Mouse (Mus musculus) Patski (cell line): ENCODE measurements around the gene Phlpp1. TPM values are rescaled to one million over a fixed set of nuclear protein-coding genes. Genes with fewer than 3 reads are reported as not detected.
"Not testable (repeated sequence)": the region's sequence is repeated elsewhere in the genome, so short reads cannot be mapped to it uniquely, and the experiment has no call there.

Experiments
- ATAC-seq: fragments of 100-300 bp; one replicate; pipeline ENCODE4 v1.8.0; 2021
- CTCF ChIA-PET: fragments of 350-600 bp; sonication (Branson Sonifier 250); formaldehyde crosslinking; loops from one replicate; lab custom pipeline; 2022; ENCODE audit warnings: inconsistent platforms; lab: Charles Lee
- POLR2A ChIA-PET: fragments of 350-600 bp; sonication (Branson Sonifier 250); formaldehyde crosslinking; loops from one replicate; lab custom pipeline; 2022; ENCODE audit warnings: antibody characterized with exemption, inconsistent platforms; lab: Charles Lee
- DNase-seq: peaks from one replicate; pipeline ENCODE4 v3.0.0-alpha.2; 2011; ENCODE audit warnings: low read depth, low spot score
- H3K27me3 ChIP-seq: fragments of 371-371 bp; one replicate; pipeline ENCODE4 v1.5.1; 2021
- CTCF ChIP-seq: fragments of 100-300 bp; IDR thresholded peaks from one replicate; pipeline ENCODE4 v1.5.1; 2021
- in situ Hi-C: fragments of 300-500 bp; cut with MboI; formaldehyde crosslinking; loops from 3 replicates; pipeline ENCODE4 v1.11.1; 2018; ENCODE audit warnings: low pct_unique_long_range_greater_than_20kb, mixed read lengths
- polyA plus RNA-seq: library from polyadenylated mRNA; unstranded; gene quantifications from one replicate; pipeline ENCODE4 v1.2.3, GENCODE M21; 2021

Phlpp1 gene
- polyA plus RNA-seq, 1 experiment from 2014 or later = 8.5 TPM

GRCm38 (mm10) chr1:106279404-106280123 is 108.0 kb downstream of the Phlpp1 start:
- H3K27me3 ChIP-seq = no peaks in the 10 kb centered on the region
- in situ Hi-C loops = no loop called here
- TF ChIP-seq CTCF = no peak
- POLR2A ChIA-PET = interaction anchor here (0.9 kb wide), 1 partner anchor 13 kb away, joined by 5 read pairs; no protein-coding TSS in a partner anchor
- DNase-seq = no peak
- CTCF ChIA-PET = interaction anchor here (1.2 kb wide), 1 partner anchor 16 kb away, joined by 3 read pairs; no protein-coding TSS in a partner anchor
- no peak for ATAC-seq

GRCm38 (mm10) chr1:106280171-106280913 is 108.8 kb downstream of the Phlpp1 start:
- in situ Hi-C loops = no loop called here
- DNase-seq (no peak), ATAC-seq (no peak)
- ChIA-PET POLR2A (no interaction called here), CTCF (interaction anchor here (1.2 kb wide), 1 partner anchor 17 kb away, joined by 3 read pairs; no protein-coding TSS in a partner anchor)
- TF ChIP-seq CTCF = no peak
- no peaks in the 10 kb centered on the region for H3K27me3 ChIP-seq

GRCm38 (mm10) chr1:106286815-106287214 is 115.3 kb downstream of the Phlpp1 start:
- no peak for TF ChIP-seq CTCF
- H3K27me3 ChIP-seq = no peaks in the 10 kb centered on the region
- DNase-seq (no peak), ATAC-seq (no peak)
- in situ Hi-C loops = no loop called here
- ChIA-PET POLR2A (no interaction called here), CTCF (no interaction called here)

- no peaks in the 10 kb centered on the region for H3K27me3 ChIP-seq
- DNase-seq = no peak
- in situ Hi-C loops = no loop called here
- ChIA-PET CTCF (interaction anchor here (1.0 to 1.5 kb wide), 3 partner anchors 21 to 92 kb away, joined by 3 read pairs; no protein-coding TSS in a partner anchor), POLR2A (no interaction called here)
- no peak for TF ChIP-seq CTCF
- no peak for ATAC-seq
Observed at GRCm38 (mm10) chr1:106289065-106289464, 117.5 kb downstream of the Phlpp1 start.

- POLR2A ChIA-PET = no interaction called here
- in situ Hi-C loops = no loop called here
- no peaks in the 10 kb centered on the region for H3K27me3 ChIP-seq
- CTCF ChIA-PET = interaction anchor here (1.0 to 1.5 kb wide), 3 partner anchors 20 to 93 kb away, joined by 3 read pairs; no protein-coding TSS in a partner anchor
- DNase-seq (no peak), ATAC-seq (no peak)
- no peak for TF ChIP-seq CTCF
Observed at GRCm38 (mm10) chr1:106289580-106289979, 118.0 kb downstream of the Phlpp1 start.

DNA sequence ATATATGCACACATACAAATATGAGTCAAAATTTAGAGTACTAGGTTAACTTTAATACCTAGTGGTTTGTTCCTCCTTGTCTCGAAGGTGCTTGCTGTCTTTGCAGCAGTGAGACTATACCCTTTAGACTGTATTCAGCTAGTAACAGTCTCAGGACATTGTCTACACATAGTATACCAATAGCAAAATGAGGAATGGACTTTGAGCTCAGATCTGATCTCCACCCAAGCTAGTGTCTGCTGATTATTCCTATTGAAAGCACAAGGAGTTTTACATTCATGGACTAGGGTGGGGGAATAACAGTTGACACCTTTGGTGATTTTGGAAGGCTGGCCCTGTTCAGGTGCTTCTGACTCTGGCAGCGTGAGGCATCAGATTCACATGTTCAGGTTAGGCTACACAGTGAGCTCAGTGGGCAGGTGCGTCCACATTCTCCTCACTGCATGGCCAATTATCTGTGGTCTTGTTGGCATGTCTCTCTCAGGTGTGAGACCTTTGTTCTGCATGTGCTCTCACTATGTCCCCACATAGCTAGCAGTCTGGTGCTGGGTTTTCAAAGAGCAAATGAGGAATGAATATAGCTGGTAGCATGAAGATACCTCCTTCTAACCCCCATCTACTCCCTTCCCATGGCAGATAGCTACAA is 138.0 kb downstream of the Phlpp1 start:
- ATAC-seq (no peak), DNase-seq (no peak)
- in situ Hi-C loops = no loop called here
- ChIA-PET CTCF (interaction anchor here (1.3 kb wide), 1 partner anchor 20 kb away, joined by 3 read pairs; no protein-coding TSS in a partner anchor), POLR2A (no interaction called here)
- H3K27me3 ChIP-seq = no peaks in the 10 kb centered on the region
- TF ChIP-seq CTCF = no peak

DNA sequence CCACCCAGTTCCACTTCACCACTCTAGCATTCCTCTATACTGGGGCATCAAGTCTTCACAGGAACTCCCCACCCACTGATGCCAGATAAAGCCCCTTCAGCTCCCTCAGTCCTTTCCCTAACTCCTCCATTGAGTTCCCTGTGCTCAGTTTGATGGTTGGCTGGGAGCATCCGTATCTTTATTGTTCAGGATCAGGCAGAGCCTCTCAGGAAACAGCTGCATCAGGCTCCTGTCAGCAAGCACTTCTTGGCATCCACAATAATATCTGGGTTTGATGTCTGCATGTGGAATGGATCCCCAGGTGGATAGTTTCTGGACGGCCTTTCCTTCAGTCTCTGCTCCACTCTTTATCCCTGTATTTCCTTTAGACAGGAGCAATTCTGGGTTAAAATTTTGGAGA is 138.7 kb downstream of the Phlpp1 start:
- in situ Hi-C loops = no loop called here
- no peak for TF ChIP-seq CTCF
- CTCF ChIA-PET = interaction anchor here (1.3 kb wide), 1 partner anchor 21 kb away, joined by 3 read pairs; no protein-coding TSS in a partner anchor
- POLR2A ChIA-PET = no interaction called here
- ATAC-seq (no peak), DNase-seq (no peak)
- no peaks in the 10 kb centered on the region for H3K27me3 ChIP-seq

DNA sequence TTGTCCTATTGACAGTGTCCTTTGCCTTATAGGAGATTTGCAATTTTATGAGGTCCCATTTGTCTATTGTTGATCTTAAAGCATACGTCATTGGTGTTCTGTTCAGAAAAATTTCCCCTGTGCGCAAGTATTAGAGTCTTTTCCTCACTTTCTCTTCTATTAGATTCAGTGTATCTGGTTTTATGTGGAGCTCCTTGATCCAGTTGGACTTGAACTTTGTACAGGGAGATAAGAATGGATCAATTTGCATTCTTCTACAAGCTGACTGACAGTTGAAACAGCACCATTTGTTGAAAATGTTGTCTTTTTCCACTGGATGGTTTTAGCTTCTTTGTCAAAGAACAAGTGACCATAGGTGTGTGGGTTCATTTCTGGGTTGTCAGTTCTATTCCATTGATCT is 140.3 kb downstream of the Phlpp1 start:
- POLR2A ChIA-PET, in situ Hi-C loops, H3K27me3 ChIP-seq, ATAC-seq, DNase-seq: not testable (repeated sequence)
- CTCF ChIA-PET = interaction anchor here (1.6 kb wide), 1 partner anchor 138 kb away, joined by 3 read pairs; no protein-coding TSS in a partner anchor

DNA sequence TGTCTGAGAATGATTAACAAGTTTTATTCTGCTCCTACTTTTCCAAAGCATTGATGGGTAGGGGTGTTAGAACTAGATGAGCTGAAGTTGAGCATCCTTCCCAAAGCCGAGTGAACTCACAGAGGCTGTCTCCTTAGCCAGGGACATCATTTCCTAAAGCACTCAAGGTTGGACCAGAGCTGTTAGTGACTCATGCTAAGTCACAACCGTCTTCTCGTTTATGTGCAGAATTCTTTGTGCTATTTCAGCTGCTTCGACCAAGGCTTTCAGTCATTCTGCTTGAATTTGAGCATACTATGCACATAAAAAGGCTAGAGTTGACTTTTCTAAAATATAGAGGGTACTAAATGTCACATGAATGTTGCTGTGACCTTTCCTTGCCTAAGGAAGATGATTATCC is 142.9 kb downstream of the Phlpp1 start:
- in situ Hi-C loops = no loop called here
- no peak for TF ChIP-seq CTCF
- CTCF ChIA-PET = no interaction called here
- H3K27me3 ChIP-seq = no peaks in the 10 kb centered on the region
- POLR2A ChIA-PET = no interaction called here
- no peak for DNase-seq
- ATAC-seq = peak; percentile 54

GRCm38 (mm10) chr1:106316641-106317304 is 145.2 kb downstream of the Phlpp1 start:
- DNase-seq (no peak), ATAC-seq (no peak)

More at GRCm38 (mm10) chr1:106316641-106317304, 145.2 kb downstream of the Phlpp1 start:
- ChIA-PET POLR2A (interaction anchor here (1.0 kb wide), 1 partner anchor 11 kb away, joined by 3 read pairs; no protein-coding TSS in a partner anchor), CTCF (interaction anchor here (1.1 to 1.5 kb wide), 3 partner anchors 11 to 37 kb away, joined by 3 read pairs; no protein-coding TSS in a partner anchor)
- no peak for TF ChIP-seq CTCF
- H3K27me3 ChIP-seq = no peaks in the 10 kb centered on the region
- in situ Hi-C loops = no loop called here
